Mouse (Mus musculus) T-helper 1 cell (primary cell): ENCODE measurements around the gene Slc22a20.

ENCODE experiments used
- in situ Hi-C: fragments of 300-600 bp; cut with MboI, MseI; formaldehyde crosslinking; loops from one replicate; pipeline ENCODE4 v1.15.1; 2025; ENCODE audit warnings: high pct_unique_total_duplicates

Gene Slc22a20

GRCm38 (mm10) chr19:5986043-5986442, at the start of gene Slc22a20:
Gene Slc22a20 (minus strand): TSS chr19:5986143.
- in situ Hi-C loops: no loop called here

GRCm38 (mm10) chr19:6030520-6031280, 44.8 kb upstream of the Slc22a20 start:
- in situ Hi-C loops: loop anchor here (10.0 kb wide), 1 partner anchor 276 kb away; no protein-coding TSS in a partner anchor

- in situ Hi-C loops: no loop called here
Measured at GRCm38 (mm10) chr19:6029426-6029825, 43.5 kb upstream of the Slc22a20 start.

DNA sequence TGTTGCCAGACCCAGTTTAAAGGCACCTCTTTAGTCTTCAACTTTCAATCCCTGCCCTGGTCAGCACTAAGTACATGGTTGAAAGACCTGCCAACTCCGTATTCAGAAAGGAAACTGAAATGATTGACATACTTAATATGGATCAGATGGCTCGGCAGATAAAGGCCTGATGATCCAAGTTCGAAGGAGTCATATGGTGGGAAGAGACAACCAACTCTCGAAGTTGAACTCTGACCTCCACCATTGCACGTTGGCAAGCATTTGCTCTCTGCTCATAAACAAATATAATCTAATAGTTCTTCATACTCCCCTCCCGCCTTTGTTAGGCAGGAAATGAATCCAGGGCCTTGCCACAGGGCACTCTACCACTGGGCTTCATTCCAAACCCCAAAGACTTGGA, 43.0 kb upstream of the Slc22a20 start:
- in situ Hi-C loops: no loop called here

DNA sequence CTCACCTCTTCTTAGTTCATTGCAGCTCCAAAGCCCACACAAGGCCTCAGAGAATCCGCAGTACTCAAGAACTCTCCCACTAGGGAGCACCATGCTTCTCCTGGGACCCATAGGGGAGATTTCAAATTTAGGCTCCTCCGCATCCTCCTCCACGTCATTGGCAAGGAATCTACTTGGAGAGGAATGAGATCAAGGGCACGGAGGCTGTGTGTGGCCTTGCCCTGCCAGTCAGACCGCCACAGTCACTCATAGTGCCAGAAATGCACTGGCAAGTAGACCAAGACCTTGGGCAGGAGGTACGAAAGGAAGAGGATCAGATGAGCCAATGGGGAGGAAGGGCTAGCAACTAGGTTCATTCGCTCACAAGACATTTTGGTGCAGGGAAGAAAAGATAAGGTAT, 38.0 kb upstream of the Slc22a20 start:
- in situ Hi-C loops: no loop called here

- in situ Hi-C loops: no loop called here
Measured at GRCm38 (mm10) chr19:6023059-6023458, 37.1 kb upstream of the Slc22a20 start.

DNA sequence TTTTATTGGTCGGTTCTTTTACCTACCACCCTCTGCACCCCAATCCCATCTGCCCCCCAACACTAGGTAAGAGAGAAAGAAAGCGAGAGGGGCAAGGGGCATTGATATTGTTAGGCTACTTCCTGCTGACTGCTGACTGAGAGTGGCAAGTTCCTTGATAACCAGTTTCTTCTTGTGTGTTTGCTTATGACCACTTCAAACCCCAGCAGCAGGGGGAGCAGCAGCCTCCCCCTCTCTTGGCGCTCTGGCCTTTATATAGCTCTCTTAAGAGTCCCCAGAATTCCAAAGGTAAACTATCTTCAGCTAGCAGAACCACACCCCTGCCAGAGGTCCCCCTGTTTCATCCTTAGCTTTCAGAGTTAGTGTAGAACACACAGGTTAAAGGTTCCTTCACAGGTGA, 34.3 kb upstream of the Slc22a20 start:
- in situ Hi-C loops: no loop called here

- in situ Hi-C loops: loop anchor here (5.0 kb wide), 1 partner anchor 56 kb away; the partner anchor contains the start of gene Pola2
Measured at GRCm38 (mm10) chr19:6018142-6019089, 32.5 kb upstream of the Slc22a20 start.

- in situ Hi-C loops: loop anchor here (5.0 kb wide), 1 partner anchor 54 kb away; the partner anchor contains the start of gene Pola2
Measured at GRCm38 (mm10) chr19:6016532-6016931, 30.6 kb upstream of the Slc22a20 start.

GRCm38 (mm10) chr19:6015511-6016315, 29.8 kb upstream of the Slc22a20 start, which contains the start of gene Capn1:
Gene Capn1 (minus strand): TSS chr19:6015897.
- in situ Hi-C loops: loop anchor here (5.0 kb wide), 1 partner anchor 53 kb away; the partner anchor contains the start of gene Pola2

- in situ Hi-C loops: loop anchor here (5.0 kb wide), 1 partner anchor 53 kb away; the partner anchor contains the start of gene Pola2
Measured at GRCm38 (mm10) chr19:6014991-6015510, 29.1 kb upstream of the Slc22a20 start.

DNA sequence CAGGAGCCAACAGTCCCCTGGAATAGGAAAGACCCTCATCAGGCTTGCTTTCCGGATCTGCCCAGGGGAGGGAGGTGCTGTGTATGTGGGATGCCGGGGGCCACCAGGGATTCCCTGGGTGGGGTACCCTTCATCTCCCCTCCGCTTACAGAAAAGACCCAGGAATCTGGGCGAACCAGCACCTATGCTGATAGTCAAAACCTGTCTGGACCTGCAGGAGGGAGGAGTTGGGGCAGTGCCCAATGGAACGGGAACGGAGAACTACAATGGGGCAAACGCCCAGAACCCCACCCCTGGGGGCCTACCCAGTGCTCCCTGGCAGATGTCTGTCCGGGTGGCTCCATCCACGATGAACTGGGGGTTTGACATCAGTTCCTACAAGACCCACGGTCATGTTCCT, 27.7 kb upstream of the Slc22a20 start:
- in situ Hi-C loops: no loop called here

DNA sequence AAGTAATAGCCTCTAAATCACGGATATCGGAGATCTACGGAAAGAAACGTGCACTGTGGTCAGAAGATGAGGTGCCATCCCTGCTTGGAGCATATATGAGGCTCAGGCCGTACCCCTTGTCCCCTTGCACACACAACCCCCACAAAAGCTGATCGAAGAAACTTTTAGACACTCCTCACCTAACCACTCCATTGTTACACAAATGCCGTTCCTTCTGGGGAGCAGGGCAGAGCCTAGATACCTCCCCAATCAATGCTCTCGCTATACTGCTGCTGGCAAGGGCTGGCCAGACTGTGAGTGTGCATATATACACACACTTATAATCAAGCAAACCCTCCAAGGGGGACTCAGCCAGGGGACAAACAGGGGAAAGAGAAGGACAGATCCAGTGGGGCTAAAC, 23.2 kb upstream of the Slc22a20 start:
- in situ Hi-C loops: no loop called here

GRCm38 (mm10) chr19:6007013-6007412, 21.1 kb upstream of the Slc22a20 start:
- in situ Hi-C loops: no loop called here

- in situ Hi-C loops: no loop called here
Measured at GRCm38 (mm10) chr19:6005541-6005940, 19.6 kb upstream of the Slc22a20 start.

GRCm38 (mm10) chr19:5999969-6000368, 14.0 kb upstream of the Slc22a20 start:
- in situ Hi-C loops: no loop called here

DNA sequence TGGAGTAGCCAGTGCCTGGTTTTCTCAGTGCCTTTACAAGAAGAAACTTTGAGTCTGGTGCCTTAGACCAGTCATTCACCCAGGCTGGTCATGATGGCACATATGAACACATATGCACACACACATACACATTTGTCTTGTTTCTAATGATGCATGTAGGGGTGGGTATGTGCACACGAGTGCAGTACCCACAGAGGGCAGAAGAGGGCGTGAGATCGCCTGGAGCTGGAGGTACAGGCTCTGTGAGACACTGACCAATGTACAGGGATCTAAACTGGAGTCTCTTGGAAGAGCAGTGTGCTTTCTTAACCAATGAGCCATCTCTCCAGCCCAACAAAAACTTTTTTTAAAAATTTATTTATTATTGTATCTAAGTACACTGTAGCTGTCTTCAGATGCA, 12.2 kb upstream of the Slc22a20 start:
- in situ Hi-C loops: no loop called here

DNA sequence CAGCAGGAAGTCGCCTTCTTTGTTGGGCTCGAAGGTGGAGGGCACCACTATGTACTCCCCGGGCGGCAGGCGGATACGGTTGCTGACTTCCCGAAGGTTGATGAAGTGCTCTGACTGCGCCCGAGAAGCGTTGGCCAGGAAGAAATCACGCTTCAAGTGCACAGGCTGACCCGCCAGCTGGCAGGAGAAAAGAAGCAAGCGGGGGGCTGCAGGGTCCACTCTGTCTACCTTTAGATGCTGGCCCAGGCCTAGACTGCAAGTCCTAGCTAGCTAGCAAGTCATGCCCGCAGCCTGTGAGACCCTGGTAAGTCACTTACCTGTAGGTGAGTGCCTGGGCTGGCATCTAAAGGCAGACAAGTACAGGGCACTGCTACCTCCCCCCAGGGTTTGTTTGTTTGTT, 8.8 kb upstream of the Slc22a20 start:
- in situ Hi-C loops: no loop called here

DNA sequence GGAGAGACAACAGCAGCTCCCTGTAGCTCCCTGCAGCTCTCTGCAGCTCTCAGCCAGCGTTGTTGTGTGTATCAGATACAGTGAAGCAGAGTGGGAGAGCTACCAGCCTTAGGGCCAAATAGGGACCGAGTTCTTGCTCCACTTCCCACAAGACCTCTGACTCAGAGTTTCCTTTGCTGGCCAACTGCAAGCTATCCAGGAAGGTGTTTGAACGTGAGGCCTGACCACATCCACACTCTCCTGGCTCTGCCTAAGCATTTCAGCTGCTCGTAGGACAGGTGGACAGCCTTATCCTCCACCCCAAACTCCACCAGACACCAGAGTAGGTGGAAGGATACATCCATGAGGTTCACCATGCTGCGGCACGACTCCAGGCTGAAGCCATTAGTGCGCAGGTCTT, 6.1 kb upstream of the Slc22a20 start:
- in situ Hi-C loops: no loop called here

GRCm38 (mm10) chr19:5991467-5991866, 5.5 kb upstream of the Slc22a20 start:
- in situ Hi-C loops: no loop called here

DNA sequence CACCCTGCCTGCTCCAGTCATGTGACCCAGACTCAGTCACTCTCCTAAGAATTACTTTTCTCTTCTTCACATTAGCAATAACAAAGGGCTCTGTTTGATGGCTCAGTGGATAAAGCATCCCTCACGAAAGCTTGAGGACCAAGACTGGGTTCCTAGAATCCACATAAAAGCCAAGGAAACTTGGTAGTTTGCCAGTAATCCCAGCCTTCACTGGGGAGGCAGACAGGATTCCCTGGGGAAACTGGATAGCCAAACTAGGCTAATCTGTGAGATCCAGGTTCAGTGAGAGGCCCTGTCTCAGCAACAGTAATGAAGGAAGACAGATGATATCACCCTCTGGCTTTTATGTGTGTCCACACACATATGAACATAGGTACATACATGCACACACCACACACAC, 5.0 kb upstream of the Slc22a20 start:
- in situ Hi-C loops: no loop called here
